Mouse (Mus musculus) kidney, embryonic 16.5 days (tissue): ENCODE results near the gene Gm14139. TPM values are rescaled to one million over a fixed set of nuclear protein-coding genes. Genes with fewer than 3 reads are reported as not detected.
"Not testable (repeated sequence)": the region's sequence is repeated elsewhere in the genome, so short reads cannot be mapped to it uniquely, and the experiment has no call there.

ENCODE experiments used
- ATAC-seq: fragments of 200-750 bp; cut with Nextera tagmentation; 2 replicates; pipeline ENCODE4 v1.8.0; 2017; ENCODE audit warnings: moderate TSS enrichment; ENCODE audit not compliant: low FRiP score, low TSS enrichment
- H3K27ac ChIP-seq: fragments of 300-500 bp; sonication (generic); 2 replicates; pipeline ENCODE4 v1.5.1; 2014; ENCODE audit warnings: low read length
- H3K27me3 ChIP-seq: fragments of 300-500 bp; sonication (generic); 2 replicates; pipeline ENCODE4 v1.6.1; 2014; ENCODE audit warnings: low read length, control low read depth, mixed read lengths; ENCODE audit not compliant: insufficient read depth
- H3K36me3 ChIP-seq: fragments of 300-500 bp; sonication (generic); 2 replicates; pipeline ENCODE4 v1.6.1; 2014; ENCODE audit warnings: low read length, control low read depth, mixed read lengths; ENCODE audit not compliant: insufficient read depth
- H3K4me1 ChIP-seq: fragments of 300-500 bp; sonication (generic); 2 replicates; pipeline ENCODE4 v1.6.1; 2014; ENCODE audit warnings: low read length, control low read depth, mixed read lengths; ENCODE audit not compliant: insufficient read depth
- H3K4me2 ChIP-seq: fragments of 300-500 bp; sonication (generic); replicated peaks from 2 replicates; pipeline ENCODE4 v1.6.1; 2014; ENCODE audit warnings: low read depth, low read length
- H3K4me3 ChIP-seq: fragments of 300-500 bp; sonication (generic); 2 replicates; pipeline ENCODE4 v1.5.1; 2014; ENCODE audit warnings: mild to moderate bottlenecking, low read length
- H3K9ac ChIP-seq: fragments of 300-500 bp; sonication (generic); replicated peaks from 2 replicates; pipeline ENCODE4 v1.6.1; 2014; ENCODE audit warnings: low read length
- H3K9me3 ChIP-seq: fragments of 300-500 bp; sonication (generic); 2 replicates; pipeline ENCODE4 v1.6.1; 2016; ENCODE audit warnings: low read length, control low read depth
- polyA plus RNA-seq: library from polyadenylated mRNA; unstranded; fragments of >200 nt; fragmentation: Nextera tagmentation; extraction: Ambion mirVana; gene quantifications from 2 replicates; pipeline ENCODE4 v1.2.1, GENCODE M21; 2015

Gene Gm14139
- polyA plus RNA-seq, 1 experiment from 2014 or later, result not detected

GRCm38 (mm10) chr2:150223263-150223662 lies 41.7 kb downstream of the Gm14139 start:
- H3K4me1 ChIP-seq, H3K9ac ChIP-seq, H3K27ac ChIP-seq, ATAC-seq, H3K27me3 ChIP-seq, H3K4me2 ChIP-seq, H3K36me3 ChIP-seq, H3K9me3 ChIP-seq, H3K4me3 ChIP-seq: not testable (repeated sequence)

Other genes with a start within 250 kb of the Gm14139 start
- 9.4 and 10.2 TPM in 2 replicates for gene Zfp120, start 45.0 kb upstream of the Gm14139 start, polyA plus RNA-seq
- gene Gm10770, start 2.1 kb upstream of the Gm14139 start, polyA plus RNA-seq, result not detected in 2 replicates
- 16.4 and 16.7 TPM in 2 replicates for gene Zfp937, start 36.3 kb downstream of the Gm14139 start, polyA plus RNA-seq
- gene Gm21994, start 73.8 kb downstream of the Gm14139 start, polyA plus RNA-seq, result 5.7 and 6.0 TPM in 2 replicates
- gene Gm14124, start 75.8 kb downstream of the Gm14139 start, polyA plus RNA-seq, result 0.06 TPM in 1 of 2 replicates, not detected in the other
- 4.2 and 6.0 TPM in 2 replicates for gene Gm10130, start 141.9 kb downstream of the Gm14139 start, polyA plus RNA-seq
- 8.5 and 9.4 TPM in 2 replicates for gene 3300002I08Rik, start 181.0 kb downstream of the Gm14139 start, polyA plus RNA-seq